Mouse (Mus musculus) ES-E14 (cell line): ENCODE data around the gene A3galt2. TPM values are rescaled to one million over a fixed set of nuclear protein-coding genes. Genes with fewer than 3 reads are reported as not detected.

Experiments
- DNase-seq: peaks from one replicate; pipeline ENCODE4 v3.0.0-alpha.2; 2013; ENCODE audit warnings: low read depth, low spot score
- H3K27ac ChIP-seq: 2 replicates; pipeline ENCODE4 v1.5.1; 2012; ENCODE audit warnings: low read depth, mild to moderate bottlenecking, low read length, moderate library complexity, mixed read lengths; ENCODE audit not compliant: poor library complexity, insufficient read depth, severe bottlenecking
- H3K36me3 ChIP-seq: 2 replicates; pipeline ENCODE4 v1.6.1; 2012; ENCODE audit warnings: mild to moderate bottlenecking, low read length, moderate library complexity, mixed read lengths; ENCODE audit not compliant: control insufficient read depth, poor library complexity, insufficient read depth, severe bottlenecking
- H3K4me1 ChIP-seq, 2 experiments: fragments of 150-350 bp in 1 of 2; sonication (generic) in 1 of 2; 2 replicates each; pipeline ENCODE4 v1.6.1; 2012; ENCODE audit warnings: low read length in 2 of 2, mild to moderate bottlenecking in 1 of 2, mixed read lengths in 1 of 2; ENCODE audit not compliant: control insufficient read depth in 2 of 2, insufficient read depth in 2 of 2, poor library complexity in 1 of 2
- H3K4me3 ChIP-seq, 2 experiments: fragments of 150-350 bp in 1 of 2; sonication (generic) in 1 of 2; 2 replicates each; pipeline ENCODE4 v1.5.1; 2012; ENCODE audit warnings: low read length in 2 of 2, low read depth in 1 of 2, mild to moderate bottlenecking in 1 of 2, mixed read lengths in 1 of 2; ENCODE audit not compliant: insufficient read depth in 1 of 2, poor library complexity in 1 of 2, severe bottlenecking in 1 of 2
- H3K9ac ChIP-seq: 2 replicates; pipeline ENCODE4 v1.6.1; 2012; ENCODE audit warnings: low read depth, mild to moderate bottlenecking, low read length, mixed read lengths; ENCODE audit not compliant: poor library complexity, insufficient read depth, severe bottlenecking
- H3K9me3 ChIP-seq: fragments of 150-350 bp; sonication (generic); 2 replicates; pipeline ENCODE4 v1.6.1; 2012; ENCODE audit warnings: low read depth, mild to moderate bottlenecking, low read length; ENCODE audit not compliant: control insufficient read depth, insufficient read depth
- CHD2 ChIP-seq: IDR thresholded peaks from 2 replicates; pipeline ENCODE4 v1.6.1; 2014; ENCODE audit warnings: mild to moderate bottlenecking, low read depth, low read length, inconsistent platforms
- HCFC1 ChIP-seq: IDR thresholded peaks from 2 replicates; pipeline ENCODE4 v1.6.1; 2012; ENCODE audit warnings: low read length, inconsistent platforms, borderline replicate concordance; ENCODE audit not compliant: insufficient read depth
- MAFK ChIP-seq: IDR thresholded peaks from 2 replicates; pipeline ENCODE4 v1.6.1; 2014; ENCODE audit warnings: mild to moderate bottlenecking, low read depth, low read length, inconsistent platforms; ENCODE audit not compliant: insufficient read depth
- ZC3H11A ChIP-seq: IDR thresholded peaks from 2 replicates; pipeline ENCODE4 v1.6.1; 2012; ENCODE audit warnings: low read depth, mild to moderate bottlenecking, inconsistent platforms, low read length, borderline replicate concordance
- ZNF384 ChIP-seq: IDR thresholded peaks from 2 replicates; pipeline ENCODE4 v1.6.1; 2012; ENCODE audit warnings: low read depth, low read length, inconsistent platforms
- in situ Hi-C, 2 experiments: fragments of 600-800 bp; cut with MboI; formaldehyde crosslinking; loops; one replicate each; pipeline ENCODE4 v1.15.1; 2025; ENCODE audit warnings: low sequenced_read_pairs in 2 of 2, inconsistent platforms in 1 of 2; ENCODE audit not compliant: unreplicated experiment in 2 of 2
- total RNA-seq: library from RNA; depleted of rRNA; stranded (reverse); fragments of 300-350 nt; gene quantifications from 2 replicates; pipeline ENCODE4 v1.2.3, GENCODE M21; 2012

Gene A3galt2
- total RNA-seq, 1 experiment = 0.09 TPM

GRCm38 (mm10) chr4:128796788-128797187 is 41.6 kb downstream of the A3galt2 start:
- in situ Hi-C loops = no loop called here
- no peaks in the 10 kb centered on the region for H3K9me3 ChIP-seq
- no peak overlapping the region for H3K27ac ChIP-seq

GRCm38 (mm10) chr4:128801675-128802465 is 46.7 kb downstream of the A3galt2 start:
- no peak for TF ChIP-seq MAFK
- no peak for TF ChIP-seq ZNF384
- TF ChIP-seq ZC3H11A = no peak
- no peak for TF ChIP-seq HCFC1
- TF ChIP-seq CHD2 = no peak
- Histone ChIP-seq H3K9ac (no peak overlapping the region), H3K27ac (no peak overlapping the region), H3K4me1 (peaks cover 0 to 5% of the 10 kb centered on the region in 2 experiments; a peak in 1 of 4 replicates), H3K36me3 (no peaks in the 10 kb centered on the region), H3K4me3 (no peak overlapping the region), H3K9me3 (no peaks in the 10 kb centered on the region)
- no peak for DNase-seq
- in situ Hi-C loops = no loop called here

More at GRCm38 (mm10) chr4:128796788-128797187, 41.6 kb downstream of the A3galt2 start:
- H3K4me1 ChIP-seq = peaks cover 0 to 11% of the 10 kb centered on the region in 2 experiments; a peak in 1 of 4 replicates
- no peaks in the 10 kb centered on the region for H3K36me3 ChIP-seq
- no peak for DNase-seq
- TF ChIP-seq ZNF384 (no peak), HCFC1 (no peak), CHD2 (no peak), MAFK (no peak), ZC3H11A (no peak)
- H3K4me3 ChIP-seq = no peak overlapping the region
- H3K9ac ChIP-seq = no peak overlapping the region

- Histone ChIP-seq H3K27ac (no peak overlapping the region), H3K4me3 (no peak overlapping the region), H3K4me1 (peaks cover 0 to 5% of the 10 kb centered on the region in 2 experiments; a peak in 1 of 4 replicates), H3K9me3 (no peaks in the 10 kb centered on the region), H3K9ac (no peak overlapping the region), H3K36me3 (no peaks in the 10 kb centered on the region)
- in situ Hi-C loops = no loop called here
- no peak for DNase-seq
- TF ChIP-seq ZNF384 = no peak
- TF ChIP-seq CHD2 = no peak
- no peak for TF ChIP-seq ZC3H11A
- TF ChIP-seq MAFK = no peak
- TF ChIP-seq HCFC1 = no peak
Measured at GRCm38 (mm10) chr4:128803569-128803968, 48.4 kb downstream of the A3galt2 start.

- H3K4me3 ChIP-seq = peak overlapping the region in 1 of 2 experiments; percentile 87; a peak in 2 of 4 replicates
- no peak for DNase-seq
- no peak overlapping the region for H3K9ac ChIP-seq
- no peak overlapping the region for H3K27ac ChIP-seq
- H3K4me1 ChIP-seq = peaks cover 0 to 2% of the 10 kb centered on the region in 2 experiments; a peak in 1 of 4 replicates
- no peaks in the 10 kb centered on the region for H3K36me3 ChIP-seq
- no peak for TF ChIP-seq MAFK
- TF ChIP-seq CHD2 = no peak
- no peak for TF ChIP-seq HCFC1
- no peak for TF ChIP-seq ZC3H11A
- no peak for TF ChIP-seq ZNF384
- no peaks in the 10 kb centered on the region for H3K9me3 ChIP-seq
- in situ Hi-C loops = no loop called here
Measured at GRCm38 (mm10) chr4:128804426-128805149, 49.4 kb downstream of the A3galt2 start.
